In genomic region chr9:66945647-66946641, GRCm38 (mm10) we compare ENCODE assay signal across 8 mouse cellular contexts. TPM values are rescaled to one million over a fixed set of nuclear protein-coding genes. Genes with fewer than 3 reads are reported as not detected.
A peak's percentile ranks its signal among the peaks of the same experiment; 100 is the strongest.
DNase-seq lines count a peak whose midpoint lies in the region; ATAC-seq lines count a peak whose summit lies in the region.

Gene Rps27l (plus strand): TSS chr9:66946086.

- H3K4me2 ChIP-seq in heart, embryonic 13.5 days, result peak within 1 kb of the TSS; percentile 82
- H3K4me2 ChIP-seq in liver, embryonic 12.5 days, result peak within 1 kb of the TSS; percentile 88
- H3K4me2 ChIP-seq in stomach, embryonic 15.5 days, result peak within 1 kb of the TSS; percentile 55

- under 1% methylated on average over 77 of the region's 77 CpGs for WGBS in heart, embryonic 13.5 days
- WGBS in liver, embryonic 12.5 days (ENCODE audit: insufficient replicate concordance), result 1% methylated on average over 77 of the region's 77 CpGs
- under 1% methylated on average over 77 of the region's 77 CpGs for WGBS in stomach, embryonic 15.5 days

- DNase-seq in CD4-positive, CD25-positive, alpha-beta regulatory T cell, adult 2 months (ENCODE audit: low read depth, low spot score), result peak; percentile 96
- peak; percentile 34 for DNase-seq in fat pad, adult 2 months (ENCODE audit: extremely low read depth, low read depth, low spot score)
- peak; percentile 97 for DNase-seq in kidney, postnatal 10 days
- DNase-seq in natural killer cell, adult 2 months (ENCODE audit: low spot score in 2 of 2), result peak; percentile 93 to 94

- peak within 1 kb of the TSS; percentile 86 for H3K4me3 ChIP-seq in brown adipose tissue, adult 24 weeks (ENCODE audit: insufficient read depth, low read depth, low read length)
- H3K4me3 ChIP-seq in heart, embryonic 13.5 days, result peak within 1 kb of the TSS; percentile 85
- peak within 1 kb of the TSS; percentile 88 for H3K4me3 ChIP-seq in liver, embryonic 12.5 days
- peak within 1 kb of the TSS; percentile 95 for H3K4me3 ChIP-seq in stomach, embryonic 15.5 days (replicated peaks)

- H3K9me3 ChIP-seq in heart, embryonic 13.5 days, result no peaks in the 10 kb centered on the region
- H3K9me3 ChIP-seq in liver, embryonic 12.5 days (replicated peaks), result no peaks in the 10 kb centered on the region
- H3K9me3 ChIP-seq in stomach, embryonic 15.5 days, result no peaks in the 10 kb centered on the region

- peak; percentile 91 for ATAC-seq in heart, embryonic 13.5 days (ENCODE audit: extremely low read depth, insufficient number of reproducible peaks, low FRiP score, low TSS enrichment)
- peak; percentile 98 for ATAC-seq in liver, embryonic 12.5 days
- peak; percentile 99 for ATAC-seq in stomach, embryonic 15.5 days (ENCODE audit: insufficient read depth, low FRiP score, low read depth)

- peaks cover 18% of the 10 kb centered on the region for H3K36me3 ChIP-seq in heart, embryonic 13.5 days
- H3K36me3 ChIP-seq in liver, embryonic 12.5 days, result peaks cover 16% of the 10 kb centered on the region
- H3K36me3 ChIP-seq in stomach, embryonic 15.5 days, result no peaks in the 10 kb centered on the region

- peak within 1 kb of the TSS; percentile 93 for H3K9ac ChIP-seq in heart, embryonic 13.5 days
- H3K9ac ChIP-seq in liver, embryonic 12.5 days, result peak within 1 kb of the TSS; percentile 94
- peak within 1 kb of the TSS; percentile 91 for H3K9ac ChIP-seq in stomach, embryonic 15.5 days

- H3K27ac ChIP-seq in brown adipose tissue, adult 24 weeks (replicated peaks; ENCODE audit: low read depth, low read length), result peak within 1 kb of the TSS; percentile 86
- peak within 1 kb of the TSS; percentile 95 for H3K27ac ChIP-seq in heart, embryonic 13.5 days (replicated peaks)
- H3K27ac ChIP-seq in liver, embryonic 12.5 days, result peak within 1 kb of the TSS; percentile 90
- H3K27ac ChIP-seq in stomach, embryonic 15.5 days, result peak within 1 kb of the TSS; percentile 96

- H3K27me3 ChIP-seq in heart, embryonic 13.5 days (replicated peaks), result no peaks in the 10 kb centered on the region
- H3K27me3 ChIP-seq in liver, embryonic 12.5 days (replicated peaks), result peaks cover 3% of the 10 kb centered on the region; the same call in 1 of the 2 replicates
- H3K27me3 ChIP-seq in stomach, embryonic 15.5 days (replicated peaks), result no peaks in the 10 kb centered on the region

- no peaks in the 10 kb centered on the region; the same call in 1 of the 2 replicates for H3K4me1 ChIP-seq in brown adipose tissue, adult 24 weeks (ENCODE audit: control insufficient read depth, insufficient read depth, insufficient read length, low read length)
- peaks cover 7% of the 10 kb centered on the region; the same call in 1 of the 2 replicates for H3K4me1 ChIP-seq in heart, embryonic 13.5 days
- H3K4me1 ChIP-seq in liver, embryonic 12.5 days, result peaks cover 25% of the 10 kb centered on the region
- no peaks in the 10 kb centered on the region for H3K4me1 ChIP-seq in stomach, embryonic 15.5 days

RNA-seq across cellular contexts. Expression of gene Rps27l, which starts in this region (rescaled TPM):
- polyA plus RNA-seq in brown adipose tissue, adult 24 weeks (2012; ENCODE audit: insufficient read depth, insufficient read length, missing spikeins), result 582 and 811 TPM in 2 replicates
- 523 and 569 TPM in 2 replicates for polyA plus RNA-seq in heart, embryonic 13.5 days (2015; fragmentation: Nextera tagmentation; extraction: Ambion mirVana)
- polyA plus RNA-seq in liver, embryonic 12.5 days (2016; fragmentation: Nextera tagmentation; extraction: Ambion mirVana), result 702 and 744 TPM in 2 replicates
- polyA plus RNA-seq in stomach, embryonic 15.5 days (2015; fragmentation: Nextera tagmentation; extraction: Ambion mirVana), result 840 and 853 TPM in 2 replicates

Comparison
In these comparisons a context has a peak if more than half of its experiments do, and no peak if none do; other contexts are left out.
1. Peak in every context shown above with its lines: DNase-seq, ATAC-seq, H3K4me3 ChIP-seq and H3K27ac ChIP-seq.
2. DNase-seq: peak in every context shown above with its lines; median percentile 97 in kidney, postnatal 10 days; 96 in CD4-positive, CD25-positive, alpha-beta regulatory T cell, adult 2 months; 94 in natural killer cell, adult 2 months; 34 in fat pad, adult 2 months.